14 mouse cellular contexts compared by ENCODE assay signal in the genomic region with DNA sequence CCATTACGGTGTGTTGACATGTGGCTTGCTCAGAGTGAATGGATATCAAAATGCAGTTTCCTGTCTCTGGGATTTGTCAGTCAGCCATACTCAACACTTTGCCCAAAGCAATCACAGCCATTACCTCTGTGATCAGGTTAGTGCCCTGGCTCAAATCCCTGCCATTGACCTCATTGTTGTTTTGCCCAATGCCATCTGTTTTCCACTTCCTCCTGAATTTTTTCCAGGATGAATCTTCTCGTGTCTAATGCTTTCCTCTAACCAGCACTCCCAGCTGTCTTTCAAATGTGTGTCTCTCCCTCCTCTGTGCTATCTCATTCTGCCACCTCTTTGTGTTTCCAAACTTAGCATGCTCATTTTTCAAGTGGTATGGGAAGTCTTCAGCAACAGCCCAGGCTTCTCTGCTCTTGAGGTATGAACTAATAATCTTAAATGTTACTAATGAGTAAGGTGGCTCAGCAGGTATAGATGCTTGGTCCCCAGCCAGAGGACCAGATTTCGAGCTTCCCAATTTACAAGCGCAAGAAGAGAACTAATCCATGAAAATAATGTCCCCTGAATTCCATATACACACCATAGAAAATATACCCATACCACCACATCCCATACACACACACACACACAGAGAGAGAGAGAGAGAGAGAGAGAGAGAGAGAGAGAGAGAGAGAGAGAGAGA.
"Had no signal": no experiment of that assay in that cellular context is flagged by ENCODE, and none has a peak within 500 bp of the region (broad histone marks: within the 10 kb centered on the region; RNA-seq: fewer than 3 reads in every experiment).

No protein-coding gene starts in this region.

- H3K9ac ChIP-seq: limb, embryonic 13.5 days; liver, embryonic 14.5 days; neural tube, embryonic 15.5 days; stomach, embryonic 15.5 days had no signal

- H3K4me1 ChIP-seq: limb, embryonic 13.5 days; midbrain, embryonic 10.5 days; neural tube, embryonic 15.5 days; stomach, embryonic 15.5 days had no signal

- H3K27me3 ChIP-seq: limb, embryonic 13.5 days; neural tube, embryonic 15.5 days; stomach, embryonic 15.5 days had no signal

- H3K9me3 ChIP-seq: limb, embryonic 13.5 days; midbrain, embryonic 10.5 days; neural tube, embryonic 15.5 days; stomach, embryonic 15.5 days had no signal

- DNase-seq: kidney, postnatal 14 days; left cerebral cortex, postnatal 4 days; lung, adult 18-20 months; midbrain, embryonic 14.5 days; right cerebral cortex, adult 18-20 months; spleen, adult 18-20 months; thymus, adult 2 months; thymus, postnatal 25 days had no signal

- H3K36me3 ChIP-seq: limb, embryonic 13.5 days; midbrain, embryonic 10.5 days; neural tube, embryonic 15.5 days; stomach, embryonic 15.5 days had no signal

- H3K4me2 ChIP-seq: limb, embryonic 13.5 days; neural tube, embryonic 15.5 days; stomach, embryonic 15.5 days had no signal

- H3K27ac ChIP-seq: limb, embryonic 13.5 days; liver, embryonic 14.5 days; midbrain, embryonic 10.5 days; neural tube, embryonic 15.5 days; stomach, embryonic 15.5 days had no signal

- H3K4me3 ChIP-seq: limb, embryonic 13.5 days; midbrain, embryonic 10.5 days; myocyte; neural tube, embryonic 15.5 days; stomach, embryonic 15.5 days had no signal
